Mouse (Mus musculus): ENCODE measurements around the gene Ddah1. TPM values are rescaled to one million over a fixed set of nuclear protein-coding genes. Genes with fewer than 3 reads are reported as not detected.
"Not testable (repeated sequence)": the region's sequence is repeated elsewhere in the genome, so short reads cannot be mapped to it uniquely, and the experiment has no call there.

The Ddah1 gene
- total RNA-seq, 4 experiments from 2014 or later: 55.4 to 64.4 (median 60.5) TPM

- peak in 1 of 2 experiments; percentile 68 for DNase-seq (ENCODE audit: low spot score in 2 of 2)
Measured at GRCm38 (mm10) chr3:145904850-145905776, 146.6 kb downstream of the Ddah1 start.

- no peak for DNase-seq (ENCODE audit: low spot score in 2 of 2)
Measured at GRCm38 (mm10) chr3:145906582-145906981, 148.1 kb downstream of the Ddah1 start.

DNA sequence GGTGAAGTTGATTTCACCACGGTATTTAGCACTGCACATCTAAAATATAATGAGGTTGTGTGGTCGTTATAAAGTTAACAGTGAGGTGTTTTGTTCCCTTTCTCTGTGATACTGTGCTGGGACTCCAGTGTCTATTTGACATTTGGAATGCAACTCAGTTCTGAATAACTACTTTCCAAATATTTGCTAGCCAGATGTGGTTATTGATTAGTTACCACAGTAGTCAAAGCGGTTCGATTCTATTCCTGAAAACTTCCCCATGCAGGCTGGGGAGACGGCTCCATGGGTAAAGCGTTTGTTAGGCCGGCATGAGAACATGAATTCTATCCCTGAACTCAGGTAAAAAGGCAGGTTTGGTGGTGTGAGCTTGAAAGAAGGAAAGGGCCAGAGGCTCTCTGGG lies 154.0 kb downstream of the Ddah1 start:
- no peak for DNase-seq (ENCODE audit: low spot score in 2 of 2)

GRCm38 (mm10) chr3:145913263-145913662 lies 154.8 kb downstream of the Ddah1 start:
- no peak for DNase-seq (ENCODE audit: low spot score in 2 of 2)

GRCm38 (mm10) chr3:145913942-145914341 lies 155.5 kb downstream of the Ddah1 start:
- not testable (repeated sequence) for DNase-seq (ENCODE audit: low spot score in 2 of 2)

DNA sequence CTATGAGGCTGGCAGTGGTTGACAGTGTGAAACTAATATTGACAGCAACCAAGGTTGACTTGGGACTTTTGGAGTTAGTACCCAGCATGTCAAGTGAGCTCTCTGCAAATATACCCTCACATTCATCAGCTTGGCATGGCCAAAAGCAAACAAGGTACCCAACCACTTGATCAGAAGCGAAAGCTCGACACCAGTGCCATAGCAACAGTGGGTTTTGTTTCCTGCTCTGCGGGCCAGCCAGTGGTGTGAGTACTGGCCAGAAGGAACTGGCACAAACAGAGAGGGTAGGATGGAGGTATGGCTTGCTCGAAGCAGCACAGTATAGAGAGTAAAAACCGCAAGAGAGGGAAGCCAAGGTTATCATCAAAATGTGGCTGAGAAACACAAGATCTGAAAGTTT lies 157.9 kb downstream of the Ddah1 start:
- no peak for DNase-seq (ENCODE audit: low spot score in 2 of 2)

DNA sequence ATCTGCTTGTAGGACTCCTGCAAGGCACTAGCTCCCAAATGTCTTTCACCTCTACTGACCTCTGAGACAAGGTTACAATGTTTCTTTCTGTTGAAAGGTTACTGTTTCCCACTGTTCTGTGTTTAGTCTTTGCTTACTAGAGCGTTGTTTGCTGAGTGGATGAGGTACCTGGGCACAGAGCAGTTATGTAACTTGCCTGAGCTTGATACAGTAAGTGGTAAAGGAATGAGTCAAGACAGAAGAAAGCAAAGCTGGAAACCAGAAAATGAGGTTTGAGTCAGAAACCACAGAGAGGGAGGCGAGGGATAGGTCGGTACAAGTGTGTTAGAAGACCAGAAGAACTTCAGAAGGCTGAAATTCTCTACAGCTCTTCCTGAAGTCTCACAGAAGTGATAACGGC lies 158.4 kb downstream of the Ddah1 start:
- no peak for DNase-seq (ENCODE audit: low spot score in 2 of 2)

GRCm38 (mm10) chr3:145922019-145922854 lies 163.8 kb downstream of the Ddah1 start, which contains the start of gene Bcl10:
Bcl10 (plus strand) TSS chr3:145922804.
- DNase-seq (ENCODE audit: low spot score in 2 of 2): no peak

GRCm38 (mm10) chr3:145922971-145923370 lies 164.5 kb downstream of the Ddah1 start:
- no peak for DNase-seq (ENCODE audit: low spot score in 2 of 2)

GRCm38 (mm10) chr3:145923874-145924577 lies 165.6 kb downstream of the Ddah1 start:
- peak; percentile 99 for DNase-seq (ENCODE audit: low spot score in 2 of 2)

DNA sequence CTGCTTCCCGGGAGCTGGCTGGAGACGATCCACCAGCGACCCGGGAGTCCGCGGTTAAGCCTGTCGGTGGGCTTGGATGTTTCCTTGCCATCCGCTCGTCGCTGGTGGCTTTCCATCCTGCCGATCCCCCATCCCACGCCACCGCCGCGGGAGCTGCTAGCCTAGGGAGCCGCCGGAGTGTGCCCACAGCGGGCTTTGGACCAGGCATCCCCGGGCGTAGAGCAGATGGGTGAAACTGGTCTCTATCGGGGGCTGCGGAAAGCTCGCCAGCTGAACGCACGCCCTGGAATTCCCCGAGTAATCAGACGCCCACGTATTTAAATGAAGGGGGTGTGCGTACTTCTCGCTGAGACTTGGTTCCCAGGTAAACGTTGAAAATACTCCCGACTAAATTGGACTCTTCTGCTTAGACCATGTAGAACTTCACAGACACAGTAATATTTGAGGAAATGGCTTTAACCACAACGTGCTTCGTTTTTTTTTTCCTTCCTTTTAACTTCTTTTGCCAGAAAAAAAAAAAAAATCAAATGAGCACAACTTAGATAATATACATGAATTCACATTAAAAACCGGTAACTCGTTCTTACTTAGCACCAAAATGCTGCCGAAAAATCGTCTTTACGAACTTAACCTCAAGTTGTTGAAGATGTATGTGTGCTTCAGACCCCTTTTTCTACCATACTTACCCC lies 166.3 kb downstream of the Ddah1 start:
- peak; percentile 40 to 62 for DNase-seq (ENCODE audit: low spot score in 2 of 2)

DNA sequence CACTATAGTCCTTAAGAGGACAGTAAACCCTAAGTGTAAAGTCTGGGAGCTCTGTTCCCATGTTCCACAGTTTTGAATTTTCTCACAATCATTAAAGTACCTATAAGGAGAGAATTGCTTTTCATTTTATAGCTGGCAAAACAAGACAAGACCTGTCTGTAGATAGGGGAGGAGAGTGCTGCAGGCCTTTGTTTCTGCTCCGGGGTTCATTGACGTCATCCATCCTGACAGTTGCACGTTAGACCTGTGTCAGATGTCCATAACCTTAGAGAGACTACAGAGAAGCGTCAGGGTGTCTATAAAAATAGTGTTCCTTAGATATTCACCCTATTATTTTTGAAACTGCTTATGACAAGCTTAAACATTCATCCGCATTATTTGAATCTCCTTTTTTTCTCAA lies 167.0 kb downstream of the Ddah1 start:
- DNase-seq (ENCODE audit: low spot score in 2 of 2): no peak

GRCm38 (mm10) chr3:145929525-145930400 lies 171.3 kb downstream of the Ddah1 start:
- DNase-seq (ENCODE audit: low spot score in 2 of 2): no peak

GRCm38 (mm10) chr3:145933845-145934244 lies 175.4 kb downstream of the Ddah1 start:
- DNase-seq (ENCODE audit: low spot score in 2 of 2): no peak

- peak; percentile 81 to 90 for DNase-seq (ENCODE audit: low spot score in 2 of 2)
Measured at GRCm38 (mm10) chr3:145937505-145938404, 179.3 kb downstream of the Ddah1 start, which contains the start of gene 2410004B18Rik. 2410004B18Rik (plus strand) TSS chr3:145938014.

GRCm38 (mm10) chr3:145938405-145939349 lies 180.2 kb downstream of the Ddah1 start:
- DNase-seq (ENCODE audit: low spot score in 2 of 2): no peak

DNA sequence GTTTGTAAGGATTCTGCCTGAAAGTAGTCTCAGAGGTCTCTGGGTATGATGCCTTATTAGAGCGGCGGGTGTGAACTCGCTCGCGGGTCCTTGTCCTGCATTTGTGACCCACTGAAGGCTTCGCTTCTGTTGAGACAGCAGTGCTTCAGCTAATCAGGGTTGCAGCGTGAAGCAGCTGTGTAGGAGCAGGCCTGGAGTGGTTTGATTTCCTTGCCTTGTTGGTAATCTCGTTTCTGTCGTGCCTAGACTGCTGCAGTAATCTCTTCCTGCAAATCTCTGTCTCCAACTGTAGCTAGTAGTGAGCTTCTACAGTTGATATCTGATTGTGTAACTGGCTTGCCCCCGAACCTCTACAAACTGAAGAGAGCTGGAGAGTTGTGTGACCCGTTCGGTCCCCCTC lies 180.9 kb downstream of the Ddah1 start:
- DNase-seq (ENCODE audit: low spot score in 2 of 2): no peak

DNA sequence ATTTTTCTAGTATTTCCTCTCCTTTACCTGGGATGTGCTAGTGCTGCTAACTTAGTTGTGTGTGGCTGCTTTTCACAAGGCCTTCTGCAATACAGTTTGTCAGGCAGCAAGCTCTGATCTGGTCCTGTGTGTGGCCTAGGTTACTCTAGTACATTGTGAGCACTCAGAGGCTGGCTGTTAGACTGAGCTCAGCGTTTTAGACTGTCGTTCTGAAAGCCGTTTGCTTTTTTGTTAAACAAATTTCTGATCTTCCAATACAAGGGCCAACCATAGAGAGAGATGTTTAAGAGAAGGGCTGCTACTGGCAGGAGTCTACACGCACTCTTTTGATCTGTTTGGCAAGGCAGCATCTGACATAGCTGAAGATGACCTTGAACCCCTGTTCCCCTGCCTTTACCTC lies 181.5 kb downstream of the Ddah1 start:
- DNase-seq (ENCODE audit: low spot score in 2 of 2): no peak

Measured in layer of hippocampus, adult 8-10 months (tissue).